Mouse (Mus musculus): Measurements from ENCODE around the gene Trabd. TPM values are rescaled to one million over a fixed set of nuclear protein-coding genes. Genes with fewer than 3 reads are reported as not detected.

The Trabd gene
- polyA plus RNA-seq, 1 experiment from 2014 or later, result 41.7 TPM

- Histone ChIP-seq H3K4me3 (no peak overlapping the region), H3K9me3 (no peaks in the 10 kb centered on the region), H3K36me3 (no peaks in the 10 kb centered on the region), H3K4me2 (no peak overlapping the region), H3K4me1 (replicated peaks) (peaks cover 20% of the 10 kb centered on the region), H3K27me3 (peaks cover 25% of the 10 kb centered on the region), H3K9ac (no peak overlapping the region), H3K27ac (replicated peaks) (no peak overlapping the region)
- WGBS, result 77% methylated on average over 7 of the region's 7 CpGs
- no peak for ATAC-seq (ENCODE audit: low FRiP score, low read depth)
Observed at GRCm38 (mm10) chr15:89063001-89063400, 11.9 kb upstream of the Trabd start.

GRCm38 (mm10) chr15:89063536-89063935 lies 11.4 kb upstream of the Trabd start:
- 71% methylated on average over 6 of the region's 6 CpGs for WGBS
- H3K4me3 ChIP-seq, result no peak overlapping the region
- H3K36me3 ChIP-seq, result no peaks in the 10 kb centered on the region
- H3K4me1 ChIP-seq (replicated peaks), result peaks cover 20% of the 10 kb centered on the region
- H3K27ac ChIP-seq (replicated peaks), result no peak overlapping the region
- H3K9ac ChIP-seq, result no peak overlapping the region
- H3K9me3 ChIP-seq, result no peaks in the 10 kb centered on the region
- H3K4me2 ChIP-seq, result no peak overlapping the region
- H3K27me3 ChIP-seq, result peaks cover 25% of the 10 kb centered on the region
- no peak for ATAC-seq (ENCODE audit: low FRiP score, low read depth)

GRCm38 (mm10) chr15:89064891-89065290 lies 10.0 kb upstream of the Trabd start:
- Histone ChIP-seq H3K27ac (replicated peaks) (no peak overlapping the region), H3K27me3 (peaks cover 25% of the 10 kb centered on the region), H3K4me2 (no peak overlapping the region), H3K4me3 (no peak overlapping the region), H3K9ac (no peak overlapping the region), H3K9me3 (no peaks in the 10 kb centered on the region), H3K36me3 (no peaks in the 10 kb centered on the region), H3K4me1 (replicated peaks) (peaks cover 12% of the 10 kb centered on the region)
- ATAC-seq (ENCODE audit: low FRiP score, low read depth), result no peak
- 96% methylated on average over 5 of the region's 5 CpGs for WGBS

GRCm38 (mm10) chr15:89067609-89068008 lies 7.3 kb upstream of the Trabd start:
- Histone ChIP-seq H3K9me3 (no peaks in the 10 kb centered on the region), H3K9ac (no peak overlapping the region), H3K27me3 (peaks cover 25% of the 10 kb centered on the region), H3K27ac (replicated peaks) (no peak overlapping the region), H3K4me2 (no peak overlapping the region), H3K36me3 (no peaks in the 10 kb centered on the region), H3K4me3 (no peak overlapping the region), H3K4me1 (replicated peaks) (no peaks in the 10 kb centered on the region; the same call in 1 of the 2 replicates)
- no peak for ATAC-seq (ENCODE audit: low FRiP score, low read depth)
- WGBS, result 42% methylated on average over 35 of the region's 35 CpGs

- 38% methylated on average over 26 of the region's 26 CpGs for WGBS
- H3K4me3 ChIP-seq, result no peak overlapping the region
- no peak for ATAC-seq (ENCODE audit: low FRiP score, low read depth)
- no peaks in the 10 kb centered on the region; the same call in 1 of the 2 replicates for H3K4me1 ChIP-seq (replicated peaks)
- H3K9me3 ChIP-seq, result no peaks in the 10 kb centered on the region
- peaks cover 25% of the 10 kb centered on the region for H3K27me3 ChIP-seq
- H3K27ac ChIP-seq (replicated peaks), result no peak overlapping the region
- H3K9ac ChIP-seq, result no peak overlapping the region
- H3K36me3 ChIP-seq, result no peaks in the 10 kb centered on the region
- H3K4me2 ChIP-seq, result no peak overlapping the region
Observed at GRCm38 (mm10) chr15:89068226-89068625, 6.7 kb upstream of the Trabd start.

- peaks cover 3% of the 10 kb centered on the region; the same call in 1 of the 2 replicates for H3K4me1 ChIP-seq (replicated peaks)
Observed at GRCm38 (mm10) chr15:89069336-89069840, 5.5 kb upstream of the Trabd start.

GRCm38 (mm10) chr15:89070606-89071005 lies 4.3 kb upstream of the Trabd start:
- 74% methylated on average over 24 of the region's 24 CpGs for WGBS
- Histone ChIP-seq H3K4me2 (no peak overlapping the region), H3K9me3 (no peaks in the 10 kb centered on the region), H3K4me1 (replicated peaks) (peaks cover 16% of the 10 kb centered on the region), H3K27ac (replicated peaks) (no peak overlapping the region), H3K4me3 (no peak overlapping the region), H3K9ac (no peak overlapping the region), H3K27me3 (peaks cover 22% of the 10 kb centered on the region), H3K36me3 (no peaks in the 10 kb centered on the region)
- no peak for ATAC-seq (ENCODE audit: low FRiP score, low read depth)

More at GRCm38 (mm10) chr15:89069336-89069840, 5.5 kb upstream of the Trabd start:
- Histone ChIP-seq H3K4me2 (no peak overlapping the region), H3K27ac (replicated peaks) (no peak overlapping the region), H3K27me3 (peaks cover 25% of the 10 kb centered on the region), H3K9me3 (no peaks in the 10 kb centered on the region), H3K4me3 (no peak overlapping the region), H3K36me3 (no peaks in the 10 kb centered on the region), H3K9ac (no peak overlapping the region)
- WGBS, result 82% methylated on average over 19 of the region's 19 CpGs
- ATAC-seq (ENCODE audit: low FRiP score, low read depth), result no peak

- Histone ChIP-seq H3K9me3 (no peaks in the 10 kb centered on the region), H3K4me1 (replicated peaks) (peaks cover 42% of the 10 kb centered on the region), H3K4me2 (no peak overlapping the region), H3K4me3 (no peak overlapping the region), H3K36me3 (no peaks in the 10 kb centered on the region), H3K27ac (replicated peaks) (peak overlapping the region; percentile 93; the same call in 1 of the 2 replicates), H3K9ac (no peak overlapping the region), H3K27me3 (no peaks in the 10 kb centered on the region)
- 86% methylated on average over 10 of the region's 10 CpGs for WGBS
- ATAC-seq (ENCODE audit: low FRiP score, low read depth), result no peak
Observed at GRCm38 (mm10) chr15:89073993-89074603, 826 bp upstream of the Trabd start.

GRCm38 (mm10) chr15:89075478-89076147 lies 689 bp downstream of the Trabd start:
- WGBS, result under 1% methylated on average over 54 of the region's 59 CpGs
- Histone ChIP-seq H3K4me3 (peak overlapping the region; percentile 89), H3K4me1 (replicated peaks) (peaks cover 42% of the 10 kb centered on the region), H3K4me2 (peak overlapping the region; percentile 79), H3K27me3 (no peaks in the 10 kb centered on the region), H3K27ac (replicated peaks) (peak overlapping the region; percentile 93), H3K36me3 (0 out of 2 replicates have a peak, but pooled peaks cover 2% of the 10 kb centered on the region), H3K9me3 (no peaks in the 10 kb centered on the region), H3K9ac (peak overlapping the region; percentile 84)
- ATAC-seq (ENCODE audit: low FRiP score, low read depth), result peak; percentile 93

- Histone ChIP-seq H3K27me3 (no peaks in the 10 kb centered on the region), H3K27ac (replicated peaks) (peak overlapping the region; percentile 93), H3K4me3 (peak overlapping the region; percentile 89), H3K9ac (peak overlapping the region; percentile 84), H3K9me3 (no peaks in the 10 kb centered on the region), H3K36me3 (0 out of 2 replicates have a peak, but pooled peaks cover 2% of the 10 kb centered on the region), H3K4me2 (peak overlapping the region; percentile 79), H3K4me1 (replicated peaks) (peaks cover 42% of the 10 kb centered on the region)
- ATAC-seq (ENCODE audit: low FRiP score, low read depth), result peak; percentile 73
- WGBS, result under 1% methylated on average over 24 of the region's 39 CpGs
Observed at GRCm38 (mm10) chr15:89076156-89076731, 1.3 kb downstream of the Trabd start.

GRCm38 (mm10) chr15:89078208-89078836 lies 3.4 kb downstream of the Trabd start:
- peak overlapping the region; percentile 1; the same call in 1 of the 2 replicates for H3K4me3 ChIP-seq
- no peak overlapping the region for H3K9ac ChIP-seq
- H3K36me3 ChIP-seq, result peaks cover 9% of the 10 kb centered on the region
- ATAC-seq (ENCODE audit: low FRiP score, low read depth), result no peak
- 71% methylated on average over 9 of the region's 9 CpGs for WGBS
- peaks cover 42% of the 10 kb centered on the region for H3K4me1 ChIP-seq (replicated peaks)
- no peaks in the 10 kb centered on the region for H3K27me3 ChIP-seq
- peak overlapping the region; percentile 79 for H3K4me2 ChIP-seq
- no peak overlapping the region for H3K27ac ChIP-seq (replicated peaks)
- no peaks in the 10 kb centered on the region for H3K9me3 ChIP-seq

- no peak overlapping the region for H3K9ac ChIP-seq
- H3K27me3 ChIP-seq, result no peaks in the 10 kb centered on the region
- H3K4me1 ChIP-seq (replicated peaks), result peaks cover 11% of the 10 kb centered on the region
- no peak overlapping the region for H3K4me3 ChIP-seq
- peaks cover 48% of the 10 kb centered on the region for H3K36me3 ChIP-seq
- H3K4me2 ChIP-seq, result no peak overlapping the region
- no peak for ATAC-seq (ENCODE audit: low FRiP score, low read depth)
- H3K9me3 ChIP-seq, result no peaks in the 10 kb centered on the region
- no peak overlapping the region for H3K27ac ChIP-seq (replicated peaks)
- WGBS, result 100% methylated on average over 1 of the region's 1 CpGs
Observed at GRCm38 (mm10) chr15:89083906-89084305, 9.0 kb downstream of the Trabd start.

All from hindbrain, embryonic 15.5 days (tissue).